Mouse (Mus musculus) thymus, postnatal 0 days (tissue): Measurements from ENCODE around the gene Ptpn14. TPM values are rescaled to one million over a fixed set of nuclear protein-coding genes. Genes with fewer than 3 reads are reported as not detected.

Experiments used
- polyA plus RNA-seq: library from polyadenylated mRNA; unstranded; fragments of >200 nt; fragmentation: Nextera tagmentation; extraction: Ambion mirVana; gene quantifications from 2 replicates; pipeline ENCODE4 v1.2.1, GENCODE M21; 2015

Ptpn14 gene
- polyA plus RNA-seq, 1 experiment from 2014 or later: 12.3 TPM

Other genes with a start within 250 kb of the Ptpn14 start
- gene Cenpf, start 40.2 kb upstream of the Ptpn14 start, polyA plus RNA-seq: 77.8 and 101 TPM in 2 replicates
- 64.7 and 64.9 TPM in 2 replicates for gene Smyd2, start 194.1 kb downstream of the Ptpn14 start, polyA plus RNA-seq